Mouse (Mus musculus) embryo, embryonic 9.5 days (tissue): ENCODE data around the gene Gm17124.
"Not testable (repeated sequence)": the region's sequence is repeated elsewhere in the genome, so short reads cannot be mapped to it uniquely, and the experiment has no call there.

ENCODE experiments used
- DNase-seq: peaks from one replicate; pipeline ENCODE4 v3.0.0-alpha.2; 2017; ENCODE audit errors: extremely low spot score

Gm17124 gene

GRCm38 (mm10) chr14:42599782-42600181, at the start of gene Gm17124:
Gene Gm17124, minus strand, starts transcription at chr14:42599882.
- not testable (repeated sequence) for DNase-seq

GRCm38 (mm10) chr14:42641817-42642216, 42.1 kb upstream of the Gm17124 start, which contains the start of gene Gm3633:
Gene Gm3633, minus strand, starts transcription at chr14:42641917.
- DNase-seq = not testable (repeated sequence)
